Mouse (Mus musculus): ENCODE results near the gene Ythdf2.

Ythdf2 gene

GRCm38 (mm10) chr4:132211953-132212734 lies at the start of gene Ythdf2:
Ythdf2 (minus strand) TSS chr4:132212303.
- TF ChIP-seq GATA4 (IDR thresholded peaks at IDR 0.05; ENCODE audit: insufficient replicate concordance, low read length), result peak; percentile 22; the same call in 1 of the 2 replicates

GRCm38 (mm10) chr4:132260404-132261379 lies 48.6 kb upstream of the Ythdf2 start:
- no peak for TF ChIP-seq GATA4 (IDR thresholded peaks at IDR 0.05; ENCODE audit: insufficient replicate concordance, low read length)

DNA sequence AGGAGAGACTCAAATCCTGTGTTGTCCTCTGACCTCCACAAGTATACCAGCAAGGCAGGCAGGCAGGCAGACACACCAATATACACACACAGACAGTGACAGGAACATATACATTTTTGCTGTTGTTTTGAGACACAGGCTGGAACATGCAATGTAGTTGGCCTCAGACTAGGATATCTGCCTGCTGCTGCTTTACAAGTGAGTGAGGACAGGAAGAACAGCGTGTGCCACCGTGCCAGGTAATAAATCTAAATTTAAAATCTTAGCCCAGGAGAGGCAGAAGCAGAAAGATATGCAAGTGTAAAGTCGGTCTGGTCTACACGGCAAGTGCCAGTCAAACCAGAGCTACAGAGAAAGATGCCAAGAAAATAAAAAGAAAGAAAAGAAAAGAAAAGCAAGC lies 47.1 kb upstream of the Ythdf2 start:
- no peak for TF ChIP-seq GATA4 (IDR thresholded peaks at IDR 0.05; ENCODE audit: insufficient replicate concordance, low read length)

DNA sequence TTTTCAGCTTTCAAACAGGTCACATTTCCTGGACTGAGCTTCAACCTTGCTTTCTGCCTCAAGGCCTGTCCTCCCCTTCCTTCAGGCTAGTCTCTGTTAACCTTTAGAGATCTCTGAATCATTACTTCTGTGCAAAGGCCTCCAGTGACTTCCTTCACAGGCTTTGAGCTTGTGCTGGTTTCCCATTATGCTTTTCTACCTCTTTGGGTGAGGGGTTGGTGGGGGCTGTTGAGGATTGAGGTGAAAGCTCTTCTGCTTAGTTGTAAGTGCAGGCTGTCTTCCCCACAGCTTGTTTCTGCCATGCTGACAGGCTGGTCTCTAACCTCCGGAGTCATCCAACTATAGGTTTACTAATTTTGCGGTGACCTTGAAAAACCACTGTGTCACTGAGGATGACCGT lies 44.3 kb upstream of the Ythdf2 start:
- TF ChIP-seq GATA4 (IDR thresholded peaks at IDR 0.05; ENCODE audit: insufficient replicate concordance, low read length), result no peak

GRCm38 (mm10) chr4:132254986-132255385 lies 42.9 kb upstream of the Ythdf2 start:
- TF ChIP-seq GATA4 (IDR thresholded peaks at IDR 0.05; ENCODE audit: insufficient replicate concordance, low read length), result no peak

- no peak for TF ChIP-seq GATA4 (IDR thresholded peaks at IDR 0.05; ENCODE audit: insufficient replicate concordance, low read length)
Observed at GRCm38 (mm10) chr4:132253622-132254021, 41.5 kb upstream of the Ythdf2 start.

- TF ChIP-seq GATA4 (IDR thresholded peaks at IDR 0.05; ENCODE audit: insufficient replicate concordance, low read length), result no peak
Observed at GRCm38 (mm10) chr4:132253128-132253527, 41.0 kb upstream of the Ythdf2 start.

DNA sequence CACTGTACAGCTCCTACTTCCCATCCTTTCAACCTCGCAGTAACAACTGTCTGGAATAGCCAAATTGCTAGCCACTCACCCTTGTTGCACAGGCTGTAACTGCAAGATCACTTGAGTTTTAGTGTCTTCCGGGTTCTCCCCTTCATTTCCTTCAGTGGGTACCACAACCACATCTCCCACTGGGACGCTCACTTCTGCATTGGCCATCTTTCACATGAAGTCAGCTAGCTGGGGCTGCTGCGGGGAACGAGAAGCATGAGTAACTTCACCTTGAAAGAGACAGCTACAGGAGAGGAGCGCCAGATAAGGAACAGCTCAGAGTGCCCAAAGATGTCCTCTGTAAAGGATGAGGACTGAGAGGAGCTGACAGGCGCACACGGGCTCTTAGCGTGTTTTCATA lies 39.5 kb upstream of the Ythdf2 start:
- no peak for TF ChIP-seq GATA4 (IDR thresholded peaks at IDR 0.05; ENCODE audit: insufficient replicate concordance, low read length)

- TF ChIP-seq GATA4 (IDR thresholded peaks at IDR 0.05; ENCODE audit: insufficient replicate concordance, low read length), result no peak
Observed at GRCm38 (mm10) chr4:132247451-132247997, 35.4 kb upstream of the Ythdf2 start.

GRCm38 (mm10) chr4:132245643-132246042 lies 33.5 kb upstream of the Ythdf2 start:
- TF ChIP-seq GATA4 (IDR thresholded peaks at IDR 0.05; ENCODE audit: insufficient replicate concordance, low read length), result 0 out of 2 replicates have a peak, but pooled peaks have one; percentile 51

DNA sequence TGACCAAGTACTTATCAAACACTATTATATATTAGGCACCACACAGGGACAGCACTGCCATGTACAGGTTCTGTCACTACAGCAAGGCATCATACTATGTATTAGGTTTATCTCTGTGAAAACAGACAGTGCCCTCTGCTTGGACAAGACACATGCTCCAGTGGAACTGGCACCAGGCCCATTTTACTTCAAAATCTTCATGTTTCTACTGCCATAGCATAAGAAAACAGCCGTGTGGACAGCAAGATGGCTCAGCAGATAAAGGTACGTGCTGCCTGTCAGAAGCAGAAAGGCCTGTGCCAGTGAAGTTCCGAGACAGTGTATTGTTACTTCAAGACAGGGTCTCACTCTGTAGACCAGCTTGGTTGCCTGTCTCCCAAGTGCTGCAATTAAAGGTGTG lies 29.1 kb upstream of the Ythdf2 start:
- no peak for TF ChIP-seq GATA4 (IDR thresholded peaks at IDR 0.05; ENCODE audit: insufficient replicate concordance, low read length)

GRCm38 (mm10) chr4:132240367-132240766 lies 28.3 kb upstream of the Ythdf2 start:
- TF ChIP-seq GATA4 (IDR thresholded peaks at IDR 0.05; ENCODE audit: insufficient replicate concordance, low read length), result 0 out of 2 replicates have a peak, but pooled peaks have one; percentile 31

GRCm38 (mm10) chr4:132238356-132238755 lies 26.3 kb upstream of the Ythdf2 start:
- TF ChIP-seq GATA4 (IDR thresholded peaks at IDR 0.05; ENCODE audit: insufficient replicate concordance, low read length), result no peak

- no peak for TF ChIP-seq GATA4 (IDR thresholded peaks at IDR 0.05; ENCODE audit: insufficient replicate concordance, low read length)
Observed at GRCm38 (mm10) chr4:132234710-132235109, 22.6 kb upstream of the Ythdf2 start.

DNA sequence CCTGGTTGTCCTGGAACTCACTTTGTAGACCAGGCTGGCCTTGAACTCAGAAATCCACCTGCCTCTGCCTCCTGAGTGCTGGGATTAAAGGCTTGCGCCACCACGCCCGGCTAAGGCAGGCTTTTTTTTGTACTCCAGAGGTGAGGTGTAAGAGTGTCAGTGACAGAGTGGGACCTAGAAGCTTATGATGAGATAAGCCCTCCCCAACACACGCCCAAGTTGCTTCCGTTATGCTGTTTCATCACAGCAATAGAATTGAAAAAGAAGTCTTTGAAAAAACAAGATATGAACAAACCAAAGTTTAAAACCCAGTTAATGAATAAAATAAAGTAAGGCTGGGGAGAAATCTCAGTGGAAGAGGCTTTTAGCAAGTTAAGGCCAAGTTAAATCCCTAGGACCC lies 18.3 kb upstream of the Ythdf2 start:
- TF ChIP-seq GATA4 (IDR thresholded peaks at IDR 0.05; ENCODE audit: insufficient replicate concordance, low read length), result no peak
